Mouse (Mus musculus): Measurements from ENCODE around the gene Camta2. TPM values are rescaled to one million over a fixed set of nuclear protein-coding genes. Genes with fewer than 3 reads are reported as not detected.
A peak's percentile ranks its signal among the peaks of the same experiment; 100 is the strongest.

The Camta2 gene
- polyA plus RNA-seq, 1 experiment from 2014 or later = 26.3 TPM

GRCm38 (mm10) chr11:70649185-70649734, 38.6 kb downstream of the Camta2 start:
- WGBS = 89% methylated on average over 8 of the region's 8 CpGs
- H3K27me3 ChIP-seq (replicated peaks; ENCODE audit: control insufficient read depth, insufficient read depth, low read length) = no peaks in the 10 kb centered on the region
- peaks cover 26% of the 10 kb centered on the region for H3K36me3 ChIP-seq (ENCODE audit: control insufficient read depth, insufficient read depth, low read length)
- no peaks in the 10 kb centered on the region for H3K9me3 ChIP-seq (ENCODE audit: control insufficient read depth, low read length)
- no peak overlapping the region for H3K9ac ChIP-seq (ENCODE audit: low read depth, low read length)
- no peak overlapping the region for H3K27ac ChIP-seq (ENCODE audit: low read depth, low read length)
- H3K4me2 ChIP-seq (ENCODE audit: low read length) = no peak overlapping the region
- H3K4me3 ChIP-seq (ENCODE audit: low read length) = no peak overlapping the region
- ATAC-seq = no peak
- H3K4me1 ChIP-seq (ENCODE audit: control insufficient read depth, insufficient read depth, low read depth, low read length) = peaks cover 40% of the 10 kb centered on the region

DNA sequence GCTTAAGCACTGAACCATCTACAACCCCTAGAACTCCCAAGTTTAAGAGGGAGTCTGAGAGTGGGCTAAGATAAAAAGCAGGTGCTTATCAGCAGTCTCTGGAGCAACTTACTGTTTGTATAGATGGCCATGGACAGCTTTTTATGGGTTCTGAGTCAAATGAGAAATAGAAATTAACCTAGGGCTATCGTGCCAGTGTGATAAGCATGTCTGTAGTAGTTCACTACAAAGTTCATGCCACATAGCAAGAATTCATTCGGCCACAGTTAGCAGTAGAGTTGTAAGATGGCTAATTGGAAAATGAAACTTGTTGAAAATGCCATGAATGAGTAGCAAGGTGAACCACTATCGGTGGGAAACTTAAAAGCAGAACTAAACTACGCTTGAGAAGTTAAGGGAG, 39.4 kb downstream of the Camta2 start:
- peak overlapping the region; percentile 64 for H3K4me3 ChIP-seq (ENCODE audit: low read length)
- no peak for ATAC-seq
- peaks cover 40% of the 10 kb centered on the region for H3K4me1 ChIP-seq (ENCODE audit: control insufficient read depth, insufficient read depth, low read depth, low read length)
- H3K9me3 ChIP-seq (ENCODE audit: control insufficient read depth, low read length) = no peaks in the 10 kb centered on the region
- 83% methylated on average over 4 of the region's 4 CpGs for WGBS
- no peaks in the 10 kb centered on the region for H3K27me3 ChIP-seq (replicated peaks; ENCODE audit: control insufficient read depth, insufficient read depth, low read length)
- peaks cover 27% of the 10 kb centered on the region for H3K36me3 ChIP-seq (ENCODE audit: control insufficient read depth, insufficient read depth, low read length)
- H3K9ac ChIP-seq (ENCODE audit: low read depth, low read length) = peak overlapping the region; percentile 71
- peak overlapping the region; percentile 94 for H3K4me2 ChIP-seq (ENCODE audit: low read length)
- H3K27ac ChIP-seq (ENCODE audit: low read depth, low read length) = no peak overlapping the region

- Histone ChIP-seq H3K9ac (ENCODE audit: low read depth, low read length) (peak overlapping the region; percentile 71), H3K9me3 (ENCODE audit: control insufficient read depth, low read length) (no peaks in the 10 kb centered on the region), H3K4me2 (ENCODE audit: low read length) (peak overlapping the region; percentile 94), H3K27ac (ENCODE audit: low read depth, low read length) (peak overlapping the region; percentile 68), H3K4me3 (ENCODE audit: low read length) (peak overlapping the region; percentile 64), H3K4me1 (ENCODE audit: control insufficient read depth, insufficient read depth, low read depth, low read length) (peaks cover 36% of the 10 kb centered on the region), H3K27me3 (replicated peaks; ENCODE audit: control insufficient read depth, insufficient read depth, low read length) (no peaks in the 10 kb centered on the region), H3K36me3 (ENCODE audit: control insufficient read depth, insufficient read depth, low read length) (peaks cover 30% of the 10 kb centered on the region)
- WGBS = 6% methylated on average over 28 of the region's 28 CpGs
- 0 out of 2 replicates have a peak, but pooled peaks have one; percentile 1 for ATAC-seq
These were observed 40.0 kb downstream of the Camta2 start for GRCm38 (mm10) chr11:70647716-70648420.

DNA sequence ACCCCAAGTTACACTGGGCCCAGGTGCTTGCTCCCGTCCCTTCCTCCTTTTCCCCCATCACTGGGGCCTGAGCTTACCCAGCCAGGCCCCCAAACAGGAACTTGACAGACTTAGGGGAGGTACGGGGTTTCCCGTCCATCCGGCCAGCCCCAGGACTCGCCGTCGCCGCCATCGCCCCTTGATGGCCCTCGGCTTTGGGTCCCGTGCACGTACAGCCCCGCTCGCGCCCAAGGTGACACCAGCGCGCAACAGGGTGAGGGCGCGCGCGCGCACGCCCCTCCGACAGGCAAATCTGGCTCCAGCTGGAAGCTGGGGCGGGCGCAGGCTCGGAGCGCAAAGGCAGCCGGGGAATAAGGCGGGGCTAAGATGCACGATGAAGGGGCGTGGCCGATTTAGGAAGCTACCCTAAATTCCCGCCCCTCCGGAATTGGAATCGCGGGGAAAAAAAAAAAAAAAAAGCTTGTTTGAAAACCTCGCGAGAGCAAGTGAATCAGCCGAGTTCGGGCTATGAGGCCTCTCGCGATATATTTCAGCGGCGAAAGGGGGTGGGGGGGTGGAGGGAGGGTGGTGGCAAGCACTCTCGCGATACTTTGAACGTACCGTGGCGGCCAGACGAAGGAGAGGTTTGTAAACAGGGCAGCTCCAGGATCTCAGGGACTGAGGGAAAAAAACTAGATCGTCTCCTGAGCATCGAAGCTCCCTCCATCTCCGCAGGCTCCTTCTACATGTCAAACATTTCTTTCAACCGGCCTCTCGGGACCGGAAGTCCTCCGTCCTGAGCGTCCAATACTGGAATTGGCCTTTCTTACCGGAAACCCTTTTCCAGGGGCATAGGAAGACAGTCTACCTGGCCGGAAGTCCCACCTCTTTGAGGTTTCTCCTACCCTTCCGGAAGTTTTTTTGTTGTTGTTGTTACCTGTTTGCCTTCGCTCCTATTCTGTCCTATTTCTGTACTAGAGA, 40.9 kb downstream of the Camta2 start, which contains the start of the genes Rnf167 and Slc25a11:
Gene Rnf167 (plus strand): TSS at position 545 of the 960 bp plus-strand sequence.
Gene Slc25a11 (minus strand): TSS at position 789 of the 960 bp plus-strand sequence.
- no peaks in the 10 kb centered on the region for H3K27me3 ChIP-seq (replicated peaks; ENCODE audit: control insufficient read depth, insufficient read depth, low read length)
- H3K27ac ChIP-seq (ENCODE audit: low read depth, low read length) = peak within 1 kb of the TSS; percentile 91
- peaks cover 27% of the 10 kb centered on the region for H3K4me1 ChIP-seq (ENCODE audit: control insufficient read depth, insufficient read depth, low read depth, low read length)
- under 1% methylated on average over 63 of the region's 63 CpGs for WGBS
- peak within 1 kb of the TSS; percentile 94 for H3K4me2 ChIP-seq (ENCODE audit: low read length)
- peaks cover 27% of the 10 kb centered on the region for H3K36me3 ChIP-seq (ENCODE audit: control insufficient read depth, insufficient read depth, low read length)
- ATAC-seq = peak; percentile 92
- peak within 1 kb of the TSS; percentile 64 for H3K4me3 ChIP-seq (ENCODE audit: low read length)
- H3K9ac ChIP-seq (ENCODE audit: low read depth, low read length) = peak within 1 kb of the TSS; percentile 85
- no peaks in the 10 kb centered on the region for H3K9me3 ChIP-seq (ENCODE audit: control insufficient read depth, low read length)

GRCm38 (mm10) chr11:70646259-70646555, 41.7 kb downstream of the Camta2 start:
- ATAC-seq = no peak
- peaks cover 25% of the 10 kb centered on the region for H3K4me1 ChIP-seq (ENCODE audit: control insufficient read depth, insufficient read depth, low read depth, low read length)
- no peaks in the 10 kb centered on the region for H3K27me3 ChIP-seq (replicated peaks; ENCODE audit: control insufficient read depth, insufficient read depth, low read length)
- WGBS = 18% methylated on average over 3 of the region's 3 CpGs
- peak overlapping the region; percentile 64 for H3K4me3 ChIP-seq (ENCODE audit: low read length)
- peak overlapping the region; percentile 91 for H3K27ac ChIP-seq (ENCODE audit: low read depth, low read length)
- peak overlapping the region; percentile 64 for H3K4me2 ChIP-seq (ENCODE audit: low read length)
- peaks cover 23% of the 10 kb centered on the region for H3K36me3 ChIP-seq (ENCODE audit: control insufficient read depth, insufficient read depth, low read length)
- no peaks in the 10 kb centered on the region for H3K9me3 ChIP-seq (ENCODE audit: control insufficient read depth, low read length)
- peak overlapping the region; percentile 85 for H3K9ac ChIP-seq (ENCODE audit: low read depth, low read length)

DNA sequence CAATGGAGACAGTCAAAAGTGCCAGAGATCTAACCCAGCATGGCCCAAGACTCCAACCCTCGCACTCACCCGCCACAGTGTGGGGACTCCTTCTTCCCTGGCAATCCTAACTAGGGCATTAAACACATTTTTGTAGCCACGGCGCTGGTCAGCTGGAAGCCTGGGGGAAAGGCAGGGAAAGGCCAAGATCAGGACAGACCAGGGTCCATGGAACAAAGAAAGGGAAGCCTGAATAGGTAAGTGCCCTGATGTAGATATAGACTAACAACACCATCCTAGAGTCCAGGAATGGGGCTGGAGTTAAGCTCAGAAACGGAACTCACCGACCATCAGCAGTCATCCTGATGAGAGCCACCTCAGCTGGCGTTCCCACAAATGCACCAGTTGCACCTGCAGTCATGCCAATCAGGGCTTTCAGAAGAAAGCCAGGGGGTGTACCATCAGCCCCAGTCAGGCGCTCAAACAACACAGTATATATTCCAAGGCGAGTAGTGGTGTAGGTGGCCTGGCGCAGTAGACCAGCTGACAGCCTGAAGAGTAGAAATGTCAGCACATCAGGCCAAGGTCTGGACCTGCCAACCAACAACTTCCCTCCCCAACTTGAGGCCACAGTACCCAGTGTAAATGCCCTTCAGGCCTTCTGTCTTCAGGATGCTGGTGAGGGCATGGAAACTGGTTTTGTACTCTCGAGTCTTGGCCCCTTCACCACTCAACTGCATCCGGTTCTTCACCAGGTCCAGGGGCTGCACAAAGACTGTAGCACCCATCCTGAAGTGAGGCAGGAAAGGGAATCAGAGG, 42.2 kb downstream of the Camta2 start:
- ATAC-seq = no peak
- H3K4me3 ChIP-seq (ENCODE audit: low read length) = peak overlapping the region; percentile 64
- H3K9ac ChIP-seq (ENCODE audit: low read depth, low read length) = peak overlapping the region; percentile 85
- H3K27me3 ChIP-seq (replicated peaks; ENCODE audit: control insufficient read depth, insufficient read depth, low read length) = no peaks in the 10 kb centered on the region
- peak overlapping the region; percentile 64 for H3K4me2 ChIP-seq (ENCODE audit: low read length)
- peaks cover 25% of the 10 kb centered on the region for H3K4me1 ChIP-seq (ENCODE audit: control insufficient read depth, insufficient read depth, low read depth, low read length)
- no peaks in the 10 kb centered on the region for H3K9me3 ChIP-seq (ENCODE audit: control insufficient read depth, low read length)
- peaks cover 19% of the 10 kb centered on the region for H3K36me3 ChIP-seq (ENCODE audit: control insufficient read depth, insufficient read depth, low read length)
- H3K27ac ChIP-seq (ENCODE audit: low read depth, low read length) = no peak overlapping the region
- 91% methylated on average over 12 of the region's 12 CpGs for WGBS

DNA sequence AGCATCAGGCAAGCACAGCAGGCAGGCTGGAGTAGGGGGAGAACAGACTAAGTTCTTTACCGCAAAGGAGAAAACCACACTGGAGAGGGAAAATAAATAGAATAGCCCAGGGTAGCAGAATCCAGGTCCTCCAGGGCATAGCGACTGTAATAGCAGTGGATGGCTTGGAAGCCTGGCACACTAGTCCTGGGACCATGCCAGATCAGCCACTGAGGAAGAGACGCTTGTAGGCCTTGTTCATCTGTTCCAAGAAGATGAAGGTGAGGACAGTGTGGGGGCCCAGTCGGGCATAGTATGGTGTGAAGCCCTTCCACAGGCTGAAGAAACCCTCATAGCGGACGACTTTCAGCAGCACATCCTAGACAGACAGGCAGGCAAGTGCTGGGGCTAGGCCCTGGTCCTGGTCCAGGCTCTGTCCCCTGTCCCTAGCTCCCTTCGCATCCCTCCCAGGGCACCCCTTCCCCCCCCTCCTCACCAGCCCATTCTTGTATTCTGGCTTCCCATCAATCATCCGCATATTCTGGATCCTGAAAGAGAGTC, 43.3 kb downstream of the Camta2 start:
- ATAC-seq = no peak
- no peaks in the 10 kb centered on the region for H3K9me3 ChIP-seq (ENCODE audit: control insufficient read depth, low read length)
- H3K4me3 ChIP-seq (ENCODE audit: low read length) = no peak overlapping the region
- H3K27ac ChIP-seq (ENCODE audit: low read depth, low read length) = no peak overlapping the region
- H3K9ac ChIP-seq (ENCODE audit: low read depth, low read length) = no peak overlapping the region
- H3K27me3 ChIP-seq (replicated peaks; ENCODE audit: control insufficient read depth, insufficient read depth, low read length) = no peaks in the 10 kb centered on the region
- peaks cover 25% of the 10 kb centered on the region for H3K4me1 ChIP-seq (ENCODE audit: control insufficient read depth, insufficient read depth, low read depth, low read length)
- WGBS = 94% methylated on average over 8 of the region's 8 CpGs
- peaks cover 14% of the 10 kb centered on the region for H3K36me3 ChIP-seq (ENCODE audit: control insufficient read depth, insufficient read depth, low read length)
- no peak overlapping the region for H3K4me2 ChIP-seq (ENCODE audit: low read length)

DNA sequence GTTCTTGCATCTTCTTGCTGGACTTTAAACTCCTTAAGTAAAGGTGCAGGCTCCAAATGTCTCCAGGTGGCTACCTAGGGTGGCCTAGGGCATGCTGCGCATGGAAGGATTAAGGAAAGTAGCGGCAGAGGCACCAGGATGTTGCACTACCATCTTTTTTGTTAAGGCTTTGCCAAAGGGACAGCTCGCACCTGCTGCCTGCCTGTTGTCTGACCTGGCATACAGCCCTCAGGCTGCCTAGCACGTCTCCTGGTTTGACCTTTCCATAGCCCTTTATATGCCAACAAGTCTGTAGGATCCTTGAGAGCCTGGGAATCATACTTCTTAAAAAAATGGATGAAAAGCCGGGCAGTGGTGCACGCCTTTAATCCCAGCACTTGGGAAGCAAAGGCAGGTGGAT, 44.9 kb downstream of the Camta2 start:
- Histone ChIP-seq H3K27ac (ENCODE audit: low read depth, low read length) (no peak overlapping the region), H3K27me3 (replicated peaks; ENCODE audit: control insufficient read depth, insufficient read depth, low read length) (no peaks in the 10 kb centered on the region), H3K9me3 (ENCODE audit: control insufficient read depth, low read length) (no peaks in the 10 kb centered on the region), H3K36me3 (ENCODE audit: control insufficient read depth, insufficient read depth, low read length) (peaks cover 10% of the 10 kb centered on the region; the same call in 1 of the 2 replicates), H3K4me1 (ENCODE audit: control insufficient read depth, insufficient read depth, low read depth, low read length) (peaks cover 16% of the 10 kb centered on the region), H3K9ac (ENCODE audit: low read depth, low read length) (no peak overlapping the region), H3K4me2 (ENCODE audit: low read length) (no peak overlapping the region), H3K4me3 (ENCODE audit: low read length) (no peak overlapping the region)
- ATAC-seq = no peak
- WGBS = 92% methylated on average over 6 of the region's 6 CpGs

Data from hindbrain, embryonic 16.5 days (tissue).